Mouse (Mus musculus) neutrophil, adult 59 days (primary cell): ENCODE data around the gene Clec4a4. TPM values are rescaled to one million over a fixed set of nuclear protein-coding genes. Genes with fewer than 3 reads are reported as not detected.

Source experiments
- total RNA-seq, 2 experiments: library from RNA; stranded (reverse); gene quantifications; 1 replicate in 1 of 2; 2 replicates in 1 of 2; pipeline ENCODE4 v1.2.4; 2023

The Clec4a4 gene
- 1 to 10 TPM; 1.1 to 1.3 TPM for total RNA-seq

GRCm38 (mm10) chr6:122989876-122990437, at the start of gene Clec4a4:
Gene Clec4a4 (plus strand): TSS chr6:122990367.

GRCm38 (mm10) chr6:122952401-122952800, 37.8 kb upstream of the Clec4a4 start, which contains the start of gene Clec4a3:
Gene Clec4a3 (plus strand): TSS chr6:122952515.

GRCm38 (mm10) chr6:123049742-123050372, 59.7 kb downstream of the Clec4a4 start, which contains the start of gene Clec4b1:
Gene Clec4b1 (plus strand): TSS chr6:123049962.

Other genes starting within 250 kb of the Clec4a4 start
- gene Slc2a3, start 188.7 kb upstream of the Clec4a4 start, total RNA-seq, result 100 to 1,000 TPM; 488 to 517 TPM
- 10 to 100 TPM; 28.5 to 32.6 TPM for gene Foxj2, start 170.5 kb upstream of the Clec4a4 start, total RNA-seq
- under 1 TPM; 0.64 to 0.67 TPM for gene C3ar1, start 134.2 kb upstream of the Clec4a4 start, total RNA-seq
- 10 to 100 TPM; 53.5 to 68.4 TPM for gene Necap1, start 115.9 kb upstream of the Clec4a4 start, total RNA-seq
- 10 to 100 TPM; 44.7 to 63.5 TPM for gene Clec4a1, start 68.5 kb upstream of the Clec4a4 start, total RNA-seq
- gene Clec4a3, start 37.9 kb upstream of the Clec4a4 start, total RNA-seq, result 10 to 100 TPM; 48.5 to 75.5 TPM
- 1 to 10 TPM; 3.0 to 7.4 TPM for gene Clec4b1, start 59.6 kb downstream of the Clec4a4 start, total RNA-seq
- 100 to 1,000 TPM; 214 to 245 TPM for gene Clec4a2, start 116.1 kb downstream of the Clec4a4 start, total RNA-seq
- 10 to 100 TPM in 1 of 2 experiments, 1 to 10 TPM in 1; 9.6 to 11.9 TPM for gene Clec4b2, start 182.5 kb downstream of the Clec4a4 start, total RNA-seq
- 1 to 10 TPM; 2.8 to 3.2 TPM for gene Clec4n, start 239.5 kb downstream of the Clec4a4 start, total RNA-seq